Mouse (Mus musculus) heart, embryonic 14.5 days (tissue): ENCODE data around the gene Galt. TPM values are rescaled to one million over a fixed set of nuclear protein-coding genes. Genes with fewer than 3 reads are reported as not detected.
A peak's percentile ranks its signal among the peaks of the same experiment; 100 is the strongest.

Source experiments
- ATAC-seq: fragments of 200-750 bp; cut with Nextera tagmentation; 2 replicates; pipeline ENCODE4 v1.8.0; 2017; ENCODE audit warnings: low read depth, moderate TSS enrichment; ENCODE audit not compliant: insufficient number of reproducible peaks, insufficient read depth, low FRiP score
- H3K27ac ChIP-seq, 2 experiments: fragments of 200-500 bp in 1 of 2; fragments of 300-500 bp in 1 of 2; sonication (generic) in 1 of 2; replicated peaks in 1 of 2; 2 replicates each; pipeline ENCODE4 v1.5.1; 2012 to 2014; ENCODE audit warnings: low read depth in 2 of 2, low read length in 2 of 2, control low read depth in 1 of 2, mild to moderate bottlenecking in 1 of 2, mixed read lengths in 1 of 2; ENCODE audit not compliant: control insufficient read depth in 1 of 2, insufficient read depth in 1 of 2
- H3K27me3 ChIP-seq: fragments of 300-500 bp; sonication (generic); 2 replicates; pipeline ENCODE4 v1.6.1; 2014; ENCODE audit warnings: mild to moderate bottlenecking, low read length, control low read depth; ENCODE audit not compliant: control insufficient read depth, insufficient read depth
- H3K36me3 ChIP-seq: fragments of 300-500 bp; sonication (generic); 2 replicates; pipeline ENCODE4 v1.6.1; 2014; ENCODE audit warnings: mild to moderate bottlenecking, control low read depth, low read length, mixed read lengths; ENCODE audit not compliant: control insufficient read depth, insufficient read depth
- H3K4me1 ChIP-seq, 2 experiments: fragments of 200-500 bp in 1 of 2; fragments of 300-500 bp in 1 of 2; sonication (generic) in 1 of 2; 2 replicates each; pipeline ENCODE4 v1.6.1; 2012 to 2014; ENCODE audit warnings: low read length in 2 of 2, control low read depth in 1 of 2, mixed read lengths in 1 of 2; ENCODE audit not compliant: control insufficient read depth in 2 of 2, insufficient read depth in 2 of 2
- H3K4me2 ChIP-seq: fragments of 300-500 bp; sonication (generic); 2 replicates; pipeline ENCODE4 v1.6.1; 2014; ENCODE audit warnings: mild to moderate bottlenecking, low read length
- H3K4me3 ChIP-seq, 2 experiments: fragments of 200-500 bp in 1 of 2; fragments of 300-500 bp in 1 of 2; sonication (generic) in 1 of 2; 2 replicates each; pipeline ENCODE4 v1.5.1; 2012 to 2014; ENCODE audit warnings: low read length in 2 of 2, mild to moderate bottlenecking in 2 of 2, control low read depth in 1 of 2, low read depth in 1 of 2, moderate library complexity in 1 of 2; ENCODE audit not compliant: control insufficient read depth in 1 of 2, insufficient read depth in 1 of 2
- H3K9ac ChIP-seq: fragments of 300-500 bp; sonication (generic); 2 replicates; pipeline ENCODE4 v1.6.1; 2014; ENCODE audit warnings: mild to moderate bottlenecking, low read length
- H3K9me3 ChIP-seq: fragments of 300-500 bp; sonication (generic); 2 replicates; pipeline ENCODE4 v1.6.1; 2016; ENCODE audit warnings: low read length, control low read depth; ENCODE audit not compliant: control insufficient read depth
- WGBS: fragments of 180-500 bp; shearing (Covaris S2); extraction: QIAGEN DNeasy Blood & Tissue Kit; methylation state at CpG from one replicate; pipeline ENCODE4 v1.1.7; 2014; 5-methylcytosine and 5-hydroxymethylcytosine counted together
- polyA plus RNA-seq: library from polyadenylated mRNA; unstranded; fragments of >200 nt; fragmentation: Nextera tagmentation; extraction: Ambion mirVana; gene quantifications from 2 replicates; pipeline ENCODE4 v1.2.1, GENCODE M21; 2014

Gene Galt
- polyA plus RNA-seq = 59.6 and 63.7 TPM in 2 replicates

DNA sequence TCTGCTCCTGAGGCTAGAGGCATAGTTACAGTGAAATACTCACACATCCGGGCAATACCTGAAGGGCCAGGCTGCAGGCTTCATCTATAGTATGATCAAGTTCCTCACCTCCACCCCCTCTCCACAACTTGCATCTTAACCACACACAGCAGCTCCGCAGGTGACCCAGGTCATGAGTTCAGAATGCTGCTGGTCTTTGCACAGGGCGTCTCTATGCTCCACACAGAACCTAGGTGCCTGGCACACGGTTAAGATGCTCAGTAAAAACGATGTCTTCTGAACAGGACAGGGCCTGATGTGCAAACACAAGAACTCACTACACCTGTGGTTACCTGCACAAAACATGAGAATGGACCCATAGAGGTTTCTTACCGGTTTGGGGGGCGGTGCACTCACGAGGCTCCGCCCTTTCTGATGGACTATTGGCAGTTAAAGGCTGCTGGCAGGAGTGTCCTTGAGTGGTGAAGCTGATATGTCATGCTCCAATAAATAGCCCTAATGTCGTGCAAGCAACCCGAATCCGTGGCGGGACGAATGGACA, at the start of gene Galt:
Gene Galt (plus strand): TSS at position 432 of the 541 bp plus-strand sequence.
- 13% methylated on average over 14 of the region's 14 CpGs for WGBS
- H3K9ac ChIP-seq = peak within 1 kb of the TSS; percentile 88

GRCm38 (mm10) chr4:41705922-41706754, 48.9 kb upstream of the Galt start:
- Histone ChIP-seq H3K4me1 (peaks cover 8 to 14% of the 10 kb centered on the region in 2 experiments), H3K9ac (no peak overlapping the region), H3K4me3 (no peak overlapping the region), H3K36me3 (peaks cover 5% of the 10 kb centered on the region), H3K27ac (no peak overlapping the region), H3K9me3 (no peaks in the 10 kb centered on the region), H3K4me2 (peak overlapping the region; percentile 41; the same call in 1 of the 2 replicates), H3K27me3 (peaks cover 11% of the 10 kb centered on the region)
- 47% methylated on average over 19 of the region's 19 CpGs for WGBS
- ATAC-seq = no peak

More for the DNA sequence above, at the start of gene Galt:
- H3K27ac ChIP-seq = peak within 1 kb of the TSS; percentile 87 to 96
- H3K9me3 ChIP-seq = no peaks in the 10 kb centered on the region
- 0 out of 2 replicates have a peak, but pooled peaks have one; percentile 27 for ATAC-seq
- peaks cover 28% of the 10 kb centered on the region for H3K36me3 ChIP-seq
- peaks cover 18 to 25% of the 10 kb centered on the region in 2 experiments for H3K4me1 ChIP-seq
- no peaks in the 10 kb centered on the region for H3K27me3 ChIP-seq
- peak within 1 kb of the TSS; percentile 74 for H3K4me2 ChIP-seq
- peak within 1 kb of the TSS; percentile 56 to 85 for H3K4me3 ChIP-seq

DNA sequence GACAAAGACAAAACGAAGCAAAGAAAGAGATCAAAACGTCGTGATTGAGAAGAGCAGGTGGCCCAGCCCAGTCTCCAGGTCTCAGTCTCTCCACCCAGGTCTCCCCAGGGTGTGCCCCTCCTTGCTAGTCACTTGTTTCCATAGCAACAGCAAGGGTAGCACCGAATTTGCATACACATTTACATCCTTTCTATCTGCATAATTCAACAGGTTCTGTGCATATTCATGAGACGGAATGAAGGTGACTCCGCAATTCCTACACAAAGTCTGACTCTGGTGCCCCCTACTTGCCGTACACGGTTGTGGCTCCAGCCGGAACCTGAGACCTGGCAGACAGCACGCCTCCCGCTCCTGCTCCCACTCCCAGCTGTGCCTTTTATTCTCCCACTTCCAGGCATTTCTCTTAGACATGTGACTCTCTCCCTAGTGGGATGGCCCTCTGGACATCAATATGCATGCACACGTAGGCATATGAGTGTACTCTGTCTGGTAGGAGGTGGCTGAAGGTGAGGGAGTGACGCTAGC, 48.0 kb upstream of the Galt start:
- H3K36me3 ChIP-seq = peaks cover 13% of the 10 kb centered on the region
- peaks cover 11% of the 10 kb centered on the region for H3K27me3 ChIP-seq
- H3K27ac ChIP-seq = no peak overlapping the region
- no peaks in the 10 kb centered on the region for H3K9me3 ChIP-seq
- H3K4me2 ChIP-seq = peak overlapping the region; percentile 41
- peaks cover 12 to 22% of the 10 kb centered on the region in 2 experiments for H3K4me1 ChIP-seq
- no peak overlapping the region for H3K9ac ChIP-seq
- no peak overlapping the region for H3K4me3 ChIP-seq
- WGBS = 3% methylated on average over 13 of the region's 13 CpGs
- ATAC-seq = no peak; the same call in 1 of the 2 replicates

GRCm38 (mm10) chr4:41708192-41708745, 46.8 kb upstream of the Galt start:
- WGBS = 43% methylated on average over 8 of the region's 8 CpGs
- Histone ChIP-seq H3K9ac (no peak overlapping the region), H3K27me3 (peaks cover 11% of the 10 kb centered on the region), H3K9me3 (no peaks in the 10 kb centered on the region), H3K27ac (no peak overlapping the region), H3K4me2 (no peak overlapping the region), H3K36me3 (peaks cover 13% of the 10 kb centered on the region), H3K4me3 (no peak overlapping the region), H3K4me1 (peaks cover 20 to 30% of the 10 kb centered on the region in 2 experiments)
- ATAC-seq = no peak

- Histone ChIP-seq H3K27me3 (peaks cover 4% of the 10 kb centered on the region), H3K4me2 (no peak overlapping the region), H3K4me1 (peaks cover 24 to 30% of the 10 kb centered on the region in 2 experiments), H3K36me3 (peaks cover 16% of the 10 kb centered on the region), H3K4me3 (no peak overlapping the region), H3K9ac (no peak overlapping the region), H3K27ac (no peak overlapping the region), H3K9me3 (no peaks in the 10 kb centered on the region)
- ATAC-seq = no peak
- 72% methylated on average over 4 of the region's 4 CpGs for WGBS
Observed at GRCm38 (mm10) chr4:41710229-41710628, 44.8 kb upstream of the Galt start.

GRCm38 (mm10) chr4:41711705-41712375, 43.2 kb upstream of the Galt start:
- H3K9me3 ChIP-seq = no peaks in the 10 kb centered on the region
- H3K36me3 ChIP-seq = peaks cover 23% of the 10 kb centered on the region
- H3K4me3 ChIP-seq = peak overlapping the region; percentile 70 to 95
- H3K4me2 ChIP-seq = peak overlapping the region; percentile 95
- peak overlapping the region; percentile 97 for H3K9ac ChIP-seq
- no peak overlapping the region for H3K27ac ChIP-seq
- ATAC-seq = no peak
- H3K27me3 ChIP-seq = no peaks in the 10 kb centered on the region
- H3K4me1 ChIP-seq = peaks cover 17 to 19% of the 10 kb centered on the region in 2 experiments
- 72% methylated on average over 16 of the region's 16 CpGs for WGBS
